Mouse (Mus musculus): ENCODE measurements at regions not wholly inside any gene's neighbourhood (a gene's known extent, or its start where the extent isn't known, plus 50 kb on each side); places are given as distances from the start of the nearest gene placed in this dataset.

- TF ChIP-seq TAL1 (IDR thresholded peaks at IDR 0.05; ENCODE audit: low read length) = no peak
- no peak for TF ChIP-seq CTCF (IDR thresholded peaks at IDR 0.05 in 2 of 3, conservative IDR thresholded peaks at IDR 0.05 in 1 of 3; ENCODE audit: control insufficient read depth in 1 of 3, insufficient read depth in 1 of 3, low read depth in 2 of 3, low read length in 3 of 3, poor library complexity in 1 of 3, severe bottlenecking in 1 of 3)
- no peak for TF ChIP-seq E2F4 (IDR thresholded peaks at IDR 0.05; ENCODE audit: borderline replicate concordance, low read depth, low read length)
- no peak for TF ChIP-seq MAZ (IDR thresholded peaks at IDR 0.05; ENCODE audit: low read depth, low read length)
- TF ChIP-seq POLR2A (IDR thresholded peaks at IDR 0.05; ENCODE audit: control insufficient read depth in 1 of 2, insufficient read depth in 1 of 2, low read depth in 1 of 2, low read length in 2 of 2, poor library complexity in 1 of 2) = no peak
- no peak for TF ChIP-seq ZNF384 (IDR thresholded peaks at IDR 0.05; ENCODE audit: low read depth, low read length)
- no peak for TF ChIP-seq EP300 (IDR thresholded peaks at IDR 0.05; ENCODE audit: low read depth in 1 of 2, low read length in 2 of 2)
- TF ChIP-seq UBTF (IDR thresholded peaks at IDR 0.05; ENCODE audit: borderline replicate concordance, insufficient read depth, low read depth, low read length) = no peak
- no peak for TF ChIP-seq CHD2 (IDR thresholded peaks at IDR 0.05; ENCODE audit: low read length)
- no peak for TF ChIP-seq MAFK (IDR thresholded peaks at IDR 0.05; ENCODE audit: borderline replicate concordance, low read depth, low read length)
- no peak for TF ChIP-seq TBP (IDR thresholded peaks at IDR 0.05; ENCODE audit: low read depth, low read length)
- no peak for TF ChIP-seq MYC (IDR thresholded peaks at IDR 0.05; ENCODE audit: low read depth, low read length)
- no peak for TF ChIP-seq POLR2AphosphoS2 (IDR thresholded peaks at IDR 0.05; ENCODE audit: low read length)
- TF ChIP-seq USF2 (IDR thresholded peaks at IDR 0.05; ENCODE audit: borderline replicate concordance in 1 of 2, insufficient read depth in 1 of 2, low read depth in 1 of 2, low read length in 2 of 2) = no peak
Measured at GRCm38 (mm10) chr15:63397485-63397884, 447.5 kb downstream of the Gsdmc2 start.
